Mouse (Mus musculus): ENCODE results near the gene Setd7. TPM values are rescaled to one million over a fixed set of nuclear protein-coding genes. Genes with fewer than 3 reads are reported as not detected.

Gene Setd7
- 3.4 and 3.6 TPM in 2 replicates for polyA plus RNA-seq (2014; fragmentation: Nextera tagmentation; extraction: Ambion mirVana)

DNA sequence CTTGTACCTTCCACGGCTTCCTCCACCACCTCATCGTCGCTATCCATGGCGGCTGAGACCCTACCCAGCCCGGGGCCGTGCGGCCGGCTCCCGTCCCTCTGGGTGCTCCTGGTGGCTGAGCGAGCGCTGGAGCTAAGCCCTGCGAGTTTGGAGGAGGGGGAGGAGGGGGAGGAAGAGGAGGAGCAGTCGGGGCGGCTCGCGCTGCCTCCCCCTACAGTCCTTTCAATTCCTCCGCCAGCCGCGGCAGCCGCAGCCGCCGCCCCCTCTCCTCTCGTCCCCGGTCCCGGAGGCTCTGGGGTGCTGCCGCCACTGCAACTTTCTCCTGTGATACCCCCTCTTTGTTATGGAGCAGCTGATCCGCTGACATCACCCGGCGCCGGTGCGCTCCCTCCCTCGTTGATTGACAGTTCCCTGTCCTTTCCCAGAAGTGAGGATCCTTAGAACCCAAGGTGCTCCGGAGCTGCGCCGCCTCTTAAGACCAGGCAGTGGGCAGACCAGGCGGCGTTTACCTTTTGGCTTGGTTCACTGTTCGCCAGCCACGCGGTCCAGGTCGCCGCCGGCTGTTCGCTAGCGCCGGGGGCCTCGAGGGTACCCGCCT, at the start of gene Setd7:
Gene Setd7 (minus strand): TSS at position 369 of the 598 bp plus-strand sequence.
- peak; percentile 86 for ATAC-seq (ENCODE audit: low FRiP score, low TSS enrichment)
- H3K9ac ChIP-seq (replicated peaks; ENCODE audit: low read length) = peak within 1 kb of the TSS; percentile 97

DNA sequence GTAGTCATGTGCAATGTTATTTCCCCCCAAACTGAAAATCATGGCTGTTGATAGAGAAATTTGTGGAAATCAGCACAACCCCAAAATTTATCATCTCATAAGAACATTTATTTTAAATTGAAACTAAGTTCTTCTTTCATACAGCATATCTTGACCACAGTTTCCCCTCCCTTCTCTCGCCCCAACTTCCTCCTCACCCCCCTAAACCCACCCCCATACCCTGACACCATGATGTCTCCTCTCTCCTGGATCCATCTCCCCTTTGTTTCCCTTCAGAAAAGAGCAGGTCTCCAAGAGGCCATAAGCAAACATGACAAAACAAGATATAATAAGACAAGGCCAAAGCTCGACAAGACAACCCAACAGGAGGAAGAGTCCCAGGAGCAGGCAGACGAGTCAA, 43.8 kb upstream of the Setd7 start:
- Histone ChIP-seq H3K9ac (replicated peaks; ENCODE audit: low read length) (no peak overlapping the region), H3K4me1 (ENCODE audit: control insufficient read depth, insufficient read depth, low read length) (no peaks in the 10 kb centered on the region), H3K36me3 (ENCODE audit: control insufficient read depth, insufficient read depth, low read length) (no peaks in the 10 kb centered on the region), H3K27ac (replicated peaks; ENCODE audit: low read depth, low read length) (no peak overlapping the region), H3K9me3 (ENCODE audit: control insufficient read depth, low read length) (no peaks in the 10 kb centered on the region), H3K4me2 (ENCODE audit: low read length) (no peak overlapping the region), H3K4me3 (replicated peaks; ENCODE audit: low read depth, low read length) (no peak overlapping the region), H3K27me3 (ENCODE audit: control insufficient read depth, insufficient read depth, low read length) (no peaks in the 10 kb centered on the region)
- WGBS = 83% methylated on average over 3 of the region's 3 CpGs
- ATAC-seq (ENCODE audit: low FRiP score, low TSS enrichment) = no peak
- no peak for DNase-seq

More for the DNA sequence above, at the start of gene Setd7:
- H3K27me3 ChIP-seq (ENCODE audit: control insufficient read depth, insufficient read depth, low read length) = no peaks in the 10 kb centered on the region
- peak within 1 kb of the TSS; percentile 86 for H3K4me3 ChIP-seq (replicated peaks; ENCODE audit: low read depth, low read length)
- peak within 1 kb of the TSS; percentile 91 for H3K4me2 ChIP-seq (ENCODE audit: low read length)
- no peaks in the 10 kb centered on the region for H3K36me3 ChIP-seq (ENCODE audit: control insufficient read depth, insufficient read depth, low read length)
- no peaks in the 10 kb centered on the region for H3K9me3 ChIP-seq (ENCODE audit: control insufficient read depth, low read length)
- DNase-seq = peak; percentile 89
- peaks cover 14% of the 10 kb centered on the region for H3K4me1 ChIP-seq (ENCODE audit: control insufficient read depth, insufficient read depth, low read length)
- WGBS = 1% methylated on average over 45 of the region's 48 CpGs
- peak within 1 kb of the TSS; percentile 94 for H3K27ac ChIP-seq (replicated peaks; ENCODE audit: low read depth, low read length)

DNA sequence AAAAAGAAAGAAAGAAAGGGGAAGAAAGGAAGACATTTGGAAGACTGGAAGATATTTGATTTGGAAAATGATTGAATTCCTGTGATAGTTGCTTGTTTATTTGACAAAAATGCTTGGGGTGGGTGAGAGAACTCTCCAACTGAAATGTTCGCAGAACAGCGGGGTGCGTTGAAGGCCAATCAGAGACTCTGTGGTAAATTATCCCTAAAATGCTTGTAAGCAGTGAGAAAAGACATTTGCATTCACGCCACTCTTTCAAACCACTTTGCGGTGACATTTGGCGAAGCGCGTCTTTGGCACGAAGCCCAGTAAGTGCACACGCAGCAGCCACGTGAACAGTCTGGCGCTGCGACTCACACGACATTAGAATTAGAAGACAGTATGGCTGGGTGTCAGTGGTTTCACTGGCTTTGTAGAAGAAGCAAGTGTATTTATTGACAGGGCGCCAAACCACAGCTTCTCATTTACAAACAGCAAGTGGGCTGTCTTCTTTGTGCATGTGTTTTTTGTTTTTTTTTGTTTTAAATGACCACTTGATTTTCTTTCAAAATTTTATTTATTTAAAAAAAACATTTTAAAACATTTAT, 43.1 kb upstream of the Setd7 start:
- H3K9ac ChIP-seq (replicated peaks; ENCODE audit: low read length) = no peak overlapping the region
- no peak overlapping the region for H3K27ac ChIP-seq (replicated peaks; ENCODE audit: low read depth, low read length)
- H3K4me3 ChIP-seq (replicated peaks; ENCODE audit: low read depth, low read length) = no peak overlapping the region
- H3K4me1 ChIP-seq (ENCODE audit: control insufficient read depth, insufficient read depth, low read length) = no peaks in the 10 kb centered on the region
- ATAC-seq (ENCODE audit: low FRiP score, low TSS enrichment) (peak; percentile 57; the same call in 1 of the 2 replicates), DNase-seq (peak; percentile 84)
- 70% methylated on average over 15 of the region's 15 CpGs for WGBS
- H3K27me3 ChIP-seq (ENCODE audit: control insufficient read depth, insufficient read depth, low read length) = no peaks in the 10 kb centered on the region
- H3K9me3 ChIP-seq (ENCODE audit: control insufficient read depth, low read length) = no peaks in the 10 kb centered on the region
- no peak overlapping the region for H3K4me2 ChIP-seq (ENCODE audit: low read length)
- no peaks in the 10 kb centered on the region for H3K36me3 ChIP-seq (ENCODE audit: control insufficient read depth, insufficient read depth, low read length)

DNA sequence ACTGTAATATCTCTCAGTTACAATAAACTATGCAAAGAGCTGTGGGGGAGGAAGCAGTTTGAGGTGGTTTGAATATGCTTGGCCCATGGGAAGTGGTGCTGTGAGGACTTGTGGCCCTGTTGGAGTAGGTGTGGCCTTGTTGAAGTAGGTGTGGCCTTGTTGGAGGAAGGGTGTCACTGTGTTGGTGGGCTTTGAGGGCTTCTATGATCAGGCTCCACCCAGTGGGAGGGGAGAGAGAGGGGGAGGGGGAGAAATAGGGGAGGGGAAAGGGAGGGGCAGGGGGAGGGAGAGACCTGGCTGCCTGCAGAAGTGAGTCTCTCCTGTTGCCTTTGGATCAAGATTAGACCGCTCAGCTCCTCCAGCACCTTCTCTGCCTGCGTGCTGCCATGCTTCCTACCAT, 40.8 kb upstream of the Setd7 start:
- Histone ChIP-seq H3K4me3 (replicated peaks; ENCODE audit: low read depth, low read length) (no peak overlapping the region), H3K27ac (replicated peaks; ENCODE audit: low read depth, low read length) (no peak overlapping the region), H3K4me1 (ENCODE audit: control insufficient read depth, insufficient read depth, low read length) (no peaks in the 10 kb centered on the region), H3K9ac (replicated peaks; ENCODE audit: low read length) (no peak overlapping the region), H3K4me2 (ENCODE audit: low read length) (no peak overlapping the region), H3K9me3 (ENCODE audit: control insufficient read depth, low read length) (no peaks in the 10 kb centered on the region), H3K27me3 (ENCODE audit: control insufficient read depth, insufficient read depth, low read length) (no peaks in the 10 kb centered on the region), H3K36me3 (ENCODE audit: control insufficient read depth, insufficient read depth, low read length) (no peaks in the 10 kb centered on the region)
- 86% methylated on average over 2 of the region's 2 CpGs for WGBS
- DNase-seq = no peak
- ATAC-seq (ENCODE audit: low FRiP score, low TSS enrichment) = no peak

DNA sequence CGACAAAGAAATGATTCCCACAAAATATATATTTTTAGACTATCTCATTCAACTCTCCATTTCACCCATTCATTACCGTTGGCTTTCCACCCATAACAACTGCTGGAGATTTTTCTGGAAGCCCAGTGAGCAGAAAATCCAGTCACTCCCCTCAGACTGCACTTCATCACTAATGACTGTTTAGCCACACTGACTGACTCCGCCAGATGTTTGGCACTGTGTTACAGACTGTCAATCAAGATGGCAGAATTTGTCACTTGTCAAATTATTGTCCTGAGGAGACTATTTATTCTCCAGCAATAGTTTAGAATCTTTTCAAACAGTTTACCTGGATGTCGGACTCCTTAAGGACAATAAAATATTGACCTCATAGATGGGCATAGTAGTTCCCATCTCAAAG, 40.0 kb upstream of the Setd7 start:
- no peaks in the 10 kb centered on the region for H3K27me3 ChIP-seq (ENCODE audit: control insufficient read depth, insufficient read depth, low read length)
- no peaks in the 10 kb centered on the region for H3K9me3 ChIP-seq (ENCODE audit: control insufficient read depth, low read length)
- DNase-seq (no peak), ATAC-seq (ENCODE audit: low FRiP score, low TSS enrichment) (no peak)
- H3K9ac ChIP-seq (replicated peaks; ENCODE audit: low read length) = no peak overlapping the region
- no peak overlapping the region for H3K4me2 ChIP-seq (ENCODE audit: low read length)
- H3K36me3 ChIP-seq (ENCODE audit: control insufficient read depth, insufficient read depth, low read length) = no peaks in the 10 kb centered on the region
- H3K4me1 ChIP-seq (ENCODE audit: control insufficient read depth, insufficient read depth, low read length) = no peaks in the 10 kb centered on the region
- H3K4me3 ChIP-seq (replicated peaks; ENCODE audit: low read depth, low read length) = no peak overlapping the region
- no peak overlapping the region for H3K27ac ChIP-seq (replicated peaks; ENCODE audit: low read depth, low read length)
- WGBS = 91% methylated on average over 4 of the region's 4 CpGs

DNA sequence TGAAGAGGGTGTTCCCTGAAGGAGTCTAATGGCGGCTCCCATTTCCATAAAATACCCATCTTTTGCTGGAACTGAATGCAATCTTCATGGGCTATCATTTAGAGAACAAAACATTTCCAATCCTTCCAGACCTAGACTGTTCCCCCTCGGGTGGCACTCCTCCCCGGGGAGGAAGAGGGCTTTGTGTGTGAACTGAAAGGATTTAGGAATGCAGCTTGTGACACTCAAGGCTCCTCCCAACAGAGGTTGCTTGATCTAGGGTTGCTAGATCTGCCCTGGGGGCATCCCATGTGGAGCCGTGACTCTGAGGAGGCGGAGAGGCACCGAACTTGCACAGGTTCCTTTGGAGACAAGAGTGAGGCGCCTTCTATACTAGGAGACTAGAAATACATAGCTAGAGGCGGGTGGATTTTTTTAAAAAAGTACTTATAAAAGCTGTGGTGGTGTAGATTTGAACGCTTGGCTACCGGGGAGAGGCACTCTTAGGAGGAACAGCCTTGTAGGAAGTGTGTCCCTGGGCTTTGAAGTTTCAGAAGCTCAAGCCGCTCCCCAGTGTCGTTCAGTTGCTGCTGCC, 38.5 kb upstream of the Setd7 start:
- H3K4me2 ChIP-seq (ENCODE audit: low read length) = no peak overlapping the region

DNA sequence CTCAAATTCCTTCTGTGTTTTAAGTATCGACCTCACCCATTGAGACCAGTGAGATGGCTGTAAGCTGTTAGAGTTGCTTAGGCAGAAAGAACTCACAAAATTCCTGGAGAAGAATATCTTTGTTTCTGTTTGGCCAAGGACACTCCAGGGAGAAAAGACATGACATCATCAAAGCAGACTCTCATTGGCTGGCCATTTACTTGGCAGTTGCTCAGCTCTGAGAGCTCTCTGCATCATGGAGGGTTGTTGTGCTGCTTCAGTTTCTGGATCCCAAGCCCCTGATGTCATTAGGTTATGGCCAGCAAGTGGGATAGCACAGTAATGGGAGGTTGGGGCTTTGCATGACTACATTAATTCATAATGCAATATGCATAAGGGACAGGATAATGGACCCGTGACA, 35.9 kb upstream of the Setd7 start:
- Histone ChIP-seq H3K9ac (replicated peaks; ENCODE audit: low read length) (no peak overlapping the region), H3K4me1 (ENCODE audit: control insufficient read depth, insufficient read depth, low read length) (no peaks in the 10 kb centered on the region), H3K9me3 (ENCODE audit: control insufficient read depth, low read length) (no peaks in the 10 kb centered on the region), H3K36me3 (ENCODE audit: control insufficient read depth, insufficient read depth, low read length) (no peaks in the 10 kb centered on the region), H3K4me3 (replicated peaks; ENCODE audit: low read depth, low read length) (no peak overlapping the region), H3K27me3 (ENCODE audit: control insufficient read depth, insufficient read depth, low read length) (no peaks in the 10 kb centered on the region), H3K4me2 (ENCODE audit: low read length) (no peak overlapping the region), H3K27ac (replicated peaks; ENCODE audit: low read depth, low read length) (no peak overlapping the region)
- no peak; the same call in 1 of the 2 replicates for ATAC-seq (ENCODE audit: low FRiP score, low TSS enrichment)
- 80% methylated on average over 2 of the region's 2 CpGs for WGBS
- DNase-seq = no peak

More for the DNA sequence above, 38.5 kb upstream of the Setd7 start:
- Histone ChIP-seq H3K27ac (replicated peaks; ENCODE audit: low read depth, low read length) (no peak overlapping the region), H3K9ac (replicated peaks; ENCODE audit: low read length) (no peak overlapping the region), H3K4me3 (replicated peaks; ENCODE audit: low read depth, low read length) (no peak overlapping the region), H3K36me3 (ENCODE audit: control insufficient read depth, insufficient read depth, low read length) (no peaks in the 10 kb centered on the region), H3K9me3 (ENCODE audit: control insufficient read depth, low read length) (no peaks in the 10 kb centered on the region), H3K4me1 (ENCODE audit: control insufficient read depth, insufficient read depth, low read length) (no peaks in the 10 kb centered on the region), H3K27me3 (ENCODE audit: control insufficient read depth, insufficient read depth, low read length) (no peaks in the 10 kb centered on the region)
- ATAC-seq (ENCODE audit: low FRiP score, low TSS enrichment) (no peak), DNase-seq (no peak)
- 57% methylated on average over 12 of the region's 12 CpGs for WGBS

DNA sequence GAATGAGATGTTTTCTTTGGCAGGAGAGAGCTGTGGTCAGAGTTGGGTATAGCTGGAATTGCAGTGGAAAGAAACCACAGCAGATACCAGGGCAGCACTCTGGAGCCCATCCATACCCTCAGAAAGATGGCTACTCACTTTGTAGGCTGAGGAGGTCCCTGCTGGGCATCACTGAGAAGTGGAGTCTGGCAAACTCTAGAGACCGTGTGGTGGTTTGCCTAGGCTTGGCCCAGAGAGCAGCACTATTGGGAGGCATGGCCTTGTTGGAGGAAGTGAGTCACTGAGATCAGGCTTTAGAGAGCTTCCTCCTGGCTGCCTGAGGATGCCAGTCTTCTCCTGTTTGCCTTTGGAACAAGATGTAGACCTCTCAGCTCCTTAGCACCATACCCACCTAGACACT, 32.8 kb upstream of the Setd7 start:
- Histone ChIP-seq H3K9me3 (ENCODE audit: control insufficient read depth, low read length) (no peaks in the 10 kb centered on the region), H3K9ac (replicated peaks; ENCODE audit: low read length) (no peak overlapping the region), H3K27ac (replicated peaks; ENCODE audit: low read depth, low read length) (no peak overlapping the region), H3K27me3 (ENCODE audit: control insufficient read depth, insufficient read depth, low read length) (no peaks in the 10 kb centered on the region), H3K4me2 (ENCODE audit: low read length) (no peak overlapping the region), H3K36me3 (ENCODE audit: control insufficient read depth, insufficient read depth, low read length) (no peaks in the 10 kb centered on the region), H3K4me1 (ENCODE audit: control insufficient read depth, insufficient read depth, low read length) (peaks cover 11% of the 10 kb centered on the region), H3K4me3 (replicated peaks; ENCODE audit: low read depth, low read length) (no peak overlapping the region)
- ATAC-seq (ENCODE audit: low FRiP score, low TSS enrichment) (no peak), DNase-seq (no peak)
- WGBS = 67% methylated on average over 1 of the region's 1 CpGs

DNA sequence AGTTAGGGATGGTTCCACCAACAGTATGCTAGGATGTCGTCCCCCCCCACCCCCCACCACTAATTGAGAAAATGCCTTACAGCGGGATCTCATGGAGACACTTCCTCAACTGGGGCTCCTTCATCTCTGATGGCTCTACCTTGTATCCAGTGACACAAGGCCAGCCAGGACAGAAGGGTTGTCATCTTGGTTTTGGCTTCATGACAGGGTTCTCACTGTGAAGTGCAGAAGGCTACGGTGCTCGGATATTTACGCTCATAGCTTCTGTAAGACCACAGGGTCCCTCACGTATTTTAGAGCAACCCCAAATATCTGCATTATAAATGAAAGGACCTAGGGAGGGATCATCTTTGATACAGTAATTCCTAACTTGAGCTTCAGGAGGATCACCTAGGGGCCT, 30.9 kb upstream of the Setd7 start:
- Histone ChIP-seq H3K36me3 (ENCODE audit: control insufficient read depth, insufficient read depth, low read length) (no peaks in the 10 kb centered on the region), H3K27me3 (ENCODE audit: control insufficient read depth, insufficient read depth, low read length) (no peaks in the 10 kb centered on the region), H3K4me3 (replicated peaks; ENCODE audit: low read depth, low read length) (no peak overlapping the region), H3K4me2 (ENCODE audit: low read length) (no peak overlapping the region), H3K4me1 (ENCODE audit: control insufficient read depth, insufficient read depth, low read length) (peaks cover 11% of the 10 kb centered on the region), H3K9ac (replicated peaks; ENCODE audit: low read length) (no peak overlapping the region), H3K27ac (replicated peaks; ENCODE audit: low read depth, low read length) (no peak overlapping the region), H3K9me3 (ENCODE audit: control insufficient read depth, low read length) (no peaks in the 10 kb centered on the region)
- 93% methylated on average over 6 of the region's 6 CpGs for WGBS
- DNase-seq (no peak), ATAC-seq (ENCODE audit: low FRiP score, low TSS enrichment) (no peak)
